Mouse (Mus musculus) gastrocnemius, postnatal 10 days (tissue): Measurements from ENCODE around the gene Gm20662. TPM values are rescaled to one million over a fixed set of nuclear protein-coding genes. Genes with fewer than 3 reads are reported as not detected.
"Not testable (repeated sequence)": the region's sequence is repeated elsewhere in the genome, so short reads cannot be mapped to it uniquely, and the experiment has no call there.

Experiments
- DNase-seq: peaks from one replicate; pipeline ENCODE4 v3.0.0; 2021; ENCODE audit warnings: mixed read lengths
- total RNA-seq, 2 experiments: library from RNA; stranded (reverse); gene quantifications; 2 replicates each; pipeline ENCODE4 v1.2.3; 2021

Gene Gm20662
- total RNA-seq, 2 experiments from 2014 or later, result not detected

GRCm38 (mm10) chr9:108010385-108010784 is 14.2 kb downstream of the Gm20662 start:
- DNase-seq, result no peak

DNA sequence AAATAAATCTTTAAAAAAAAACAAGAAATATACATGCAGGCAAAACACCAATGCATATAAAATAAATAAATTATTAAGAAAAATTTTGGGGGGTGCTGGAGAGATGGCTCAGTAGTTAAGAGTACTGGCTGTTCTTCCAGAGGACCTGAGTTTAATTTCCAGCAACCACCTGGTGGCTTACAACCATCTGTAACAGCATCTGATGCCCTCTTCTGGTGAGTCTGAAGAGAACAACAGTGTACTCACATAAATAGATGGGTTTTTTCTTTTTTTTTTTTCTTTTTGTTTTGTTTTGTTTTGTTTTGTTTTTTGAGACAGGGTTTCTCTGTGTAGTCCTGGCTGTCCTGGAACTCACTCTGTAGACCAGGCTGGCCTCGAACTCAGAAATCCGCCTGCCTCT is 17.4 kb downstream of the Gm20662 start:
- DNase-seq, result not testable (repeated sequence)

GRCm38 (mm10) chr9:108017127-108017526 is 21.0 kb downstream of the Gm20662 start:
- no peak for DNase-seq

GRCm38 (mm10) chr9:108020741-108021140 is 24.6 kb downstream of the Gm20662 start:
- no peak for DNase-seq

DNA sequence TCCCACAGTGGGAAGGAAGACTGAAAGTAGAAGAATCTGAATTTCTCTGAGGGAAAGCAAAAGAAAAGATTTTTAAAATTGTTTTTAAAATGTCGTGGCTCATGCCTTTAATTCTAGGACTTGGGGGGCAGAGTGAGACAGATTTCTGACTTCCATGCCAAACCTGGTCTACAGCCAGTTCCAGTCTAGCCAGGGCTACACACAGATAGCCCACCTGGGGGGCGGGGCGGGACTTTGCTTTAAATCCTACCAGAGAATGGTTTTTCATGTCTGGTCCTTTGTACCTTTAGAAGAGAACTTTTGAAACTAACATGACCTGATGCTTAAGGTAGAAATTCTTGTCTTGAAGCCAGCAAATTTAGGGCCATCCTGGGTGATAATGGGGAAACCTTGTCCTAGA is 27.1 kb downstream of the Gm20662 start:
- DNase-seq, result no peak

DNA sequence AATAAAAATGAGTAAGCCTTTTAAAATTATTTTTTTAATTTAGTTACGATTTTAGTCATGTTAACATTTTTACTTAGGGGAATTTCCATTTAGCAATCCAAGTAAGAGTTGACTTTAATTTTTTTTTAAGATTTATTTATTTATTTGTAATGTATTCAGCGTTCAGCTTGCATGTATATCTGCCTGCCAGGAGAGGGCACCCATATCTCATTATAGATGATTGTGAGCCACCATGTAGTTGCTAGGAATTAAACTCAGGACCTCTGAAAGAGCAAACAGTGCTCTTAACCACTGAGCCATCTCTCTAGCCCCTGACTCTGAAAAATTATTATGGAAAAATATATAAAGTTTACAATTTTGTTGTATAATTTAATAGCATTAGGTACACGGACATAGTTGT is 30.4 kb downstream of the Gm20662 start:
- no peak for DNase-seq

DNA sequence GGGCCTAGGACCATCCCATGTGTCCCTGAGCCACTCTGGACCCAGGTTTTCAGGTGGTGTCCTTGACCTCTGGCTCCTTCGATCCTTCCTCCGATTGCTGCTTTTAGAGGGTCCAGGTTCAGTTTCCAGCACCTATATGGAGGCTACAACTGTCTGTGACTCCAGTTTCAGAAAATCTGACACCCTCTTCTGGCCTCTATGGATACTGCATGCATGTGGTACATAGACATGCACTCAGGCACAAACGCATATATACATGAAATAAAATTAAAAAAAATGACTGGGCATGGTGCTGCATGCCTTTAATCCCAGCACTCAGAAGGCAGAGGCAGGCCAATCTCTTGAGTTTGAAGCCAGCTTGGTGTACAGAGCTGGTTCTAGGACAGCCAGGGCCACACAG is 31.7 kb downstream of the Gm20662 start:
- no peak for DNase-seq

- DNase-seq, result no peak
Measured at GRCm38 (mm10) chr9:108032126-108032525, 36.0 kb downstream of the Gm20662 start.

- DNase-seq, result no peak
Measured at GRCm38 (mm10) chr9:108035331-108036156, 39.4 kb downstream of the Gm20662 start.

DNA sequence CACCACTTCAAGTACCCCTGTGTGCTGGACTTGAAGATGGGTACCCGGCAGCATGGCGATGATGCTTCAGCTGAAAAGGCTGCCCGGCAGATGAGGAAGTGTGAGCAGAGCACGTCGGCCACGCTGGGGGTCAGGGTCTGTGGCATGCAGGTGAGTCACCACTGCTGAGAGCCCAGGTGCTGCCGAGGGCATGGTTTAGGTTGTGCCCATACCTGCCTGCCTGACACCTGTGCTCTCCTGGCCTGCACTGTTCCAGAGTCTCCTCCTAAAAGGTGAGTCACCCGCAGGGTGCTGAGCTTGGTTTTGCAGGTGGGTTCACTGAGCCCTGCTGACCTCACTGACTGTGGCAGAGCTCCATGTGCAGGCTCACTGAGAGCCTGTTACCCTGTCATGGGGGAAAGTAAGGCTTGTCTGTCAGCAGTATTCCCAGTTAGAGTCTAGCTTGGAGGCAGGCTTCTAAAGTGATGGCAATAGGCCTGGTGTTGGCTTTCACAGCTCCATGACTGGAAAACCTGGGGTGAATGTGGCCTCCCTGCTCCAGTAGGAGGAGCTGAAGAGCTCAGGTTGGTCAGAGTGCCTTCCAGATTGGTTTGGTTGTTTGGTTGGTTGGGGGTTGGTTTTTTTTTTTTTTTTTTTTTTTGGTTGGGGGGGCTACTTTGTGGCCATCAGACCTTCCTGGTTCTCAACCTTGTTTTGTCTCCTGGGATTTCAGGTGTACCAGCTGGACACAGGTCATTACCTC is 48.8 kb downstream of the Gm20662 start:
- DNase-seq, result peak; percentile 7

GRCm38 (mm10) chr9:108046582-108046981 is 50.4 kb downstream of the Gm20662 start:
- peak; percentile 6 for DNase-seq

DNA sequence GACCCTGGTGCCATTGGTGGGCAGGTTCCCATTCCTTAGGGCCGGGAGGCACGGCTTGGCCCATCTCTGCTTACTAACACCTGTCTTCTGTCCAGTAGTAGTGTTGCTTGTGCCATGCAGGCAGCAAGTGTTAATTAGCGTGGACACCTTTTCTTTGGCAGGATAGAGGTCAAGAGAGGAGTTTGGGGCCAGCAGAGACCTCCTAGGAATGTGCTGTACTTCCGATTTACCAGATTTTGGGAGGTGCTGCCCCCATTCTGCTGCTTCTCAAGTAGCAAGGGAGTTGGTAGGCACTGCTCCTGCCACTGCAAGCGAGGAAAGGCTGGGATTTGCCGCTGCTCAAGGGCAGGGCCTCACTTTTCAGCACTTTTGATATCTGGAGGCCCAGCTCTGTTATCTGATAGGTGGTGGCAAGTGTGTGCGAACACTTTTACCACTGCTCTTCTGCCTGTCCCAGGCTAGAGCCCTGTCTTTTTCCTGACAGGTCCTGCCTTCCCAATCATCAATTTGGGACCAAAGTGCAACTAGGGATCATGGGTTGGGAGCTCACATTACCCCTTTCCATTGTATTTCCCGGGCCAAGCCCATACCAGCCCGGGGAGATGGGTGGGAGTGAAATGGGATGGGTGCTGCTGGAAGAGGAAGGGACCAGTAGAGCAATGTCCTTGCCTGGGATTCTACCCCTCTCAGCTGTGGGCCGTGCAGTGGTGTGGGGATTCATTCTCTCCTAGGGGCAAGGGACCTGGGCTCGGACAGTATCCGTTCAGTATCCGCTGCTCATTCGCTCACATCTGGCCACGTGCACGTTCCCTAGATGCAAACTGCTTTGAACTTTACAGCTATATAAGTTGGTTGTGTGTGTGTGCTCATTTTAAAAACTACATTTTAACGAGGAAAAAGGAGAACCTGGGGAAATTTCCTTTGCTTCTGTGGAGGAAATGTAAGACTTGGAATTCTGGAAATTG is 51.7 kb downstream of the Gm20662 start:
- peak; percentile 11 for DNase-seq

DNA sequence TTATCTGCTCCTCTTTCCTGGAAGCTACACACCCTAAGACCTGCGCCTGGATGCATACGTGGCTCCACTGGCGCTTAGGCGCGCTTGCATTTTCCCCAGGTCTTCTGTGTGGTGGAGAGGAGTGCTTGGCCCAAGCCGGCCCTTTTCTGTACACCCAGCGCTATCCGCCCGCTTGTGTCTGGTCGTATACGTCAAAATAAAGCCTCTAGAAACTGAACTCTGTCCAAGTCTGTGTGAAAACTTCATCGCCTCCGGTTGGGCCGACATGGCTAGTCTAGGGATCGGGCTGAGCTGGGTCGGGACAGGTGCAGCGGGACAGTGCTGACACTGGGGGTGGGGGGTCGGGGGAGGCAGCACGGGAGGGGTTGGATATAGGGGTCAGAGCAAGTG is 52.4 kb downstream of the Gm20662 start:
- no peak for DNase-seq

DNA sequence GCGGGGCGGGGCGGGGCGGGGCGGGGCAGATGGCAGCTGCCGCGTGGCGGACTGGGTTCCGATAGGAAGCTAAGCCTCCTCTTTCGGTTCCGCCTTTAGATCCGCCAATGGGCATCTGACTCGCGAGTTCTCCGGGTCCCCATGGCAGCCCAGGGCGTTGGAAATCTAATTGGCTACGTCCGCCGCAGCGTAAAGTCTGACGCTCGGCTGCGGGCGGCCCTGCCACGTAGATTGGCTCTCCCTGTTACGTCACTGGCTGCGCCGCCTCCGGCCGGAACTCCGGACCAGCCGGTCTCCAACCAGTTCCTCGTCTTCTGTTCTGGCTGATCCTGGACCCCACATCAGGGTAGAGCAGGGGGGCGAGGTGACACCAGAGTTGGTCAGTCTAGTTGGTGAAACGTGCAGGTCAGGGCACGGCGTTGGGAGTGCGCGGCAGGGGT is 52.9 kb downstream of the Gm20662 start, which contains the start of gene Gmppb:
Gene Gmppb (plus strand): TSS at position 227 of the 440 bp plus-strand sequence.
- DNase-seq, result peak; percentile 92

- DNase-seq, result no peak
Measured at GRCm38 (mm10) chr9:108049561-108050251, 53.6 kb downstream of the Gm20662 start.

GRCm38 (mm10) chr9:108051184-108051930 is 55.2 kb downstream of the Gm20662 start:
- peak; percentile 9 for DNase-seq

DNA sequence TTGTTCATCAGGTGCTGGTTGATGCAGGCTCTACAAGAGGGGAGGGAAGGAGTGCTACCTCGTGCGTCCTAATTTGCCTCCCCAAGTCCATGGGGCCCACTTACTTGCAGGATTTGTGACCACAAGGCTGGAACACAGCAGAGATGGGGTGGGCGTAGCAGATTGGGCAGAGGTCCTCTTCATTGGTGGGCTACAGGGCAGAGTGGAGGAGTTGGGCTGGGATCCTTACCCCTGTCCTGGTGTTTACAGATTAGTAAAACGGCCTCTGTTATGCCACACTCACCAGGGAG is 55.7 kb downstream of the Gm20662 start:
- no peak for DNase-seq

DNA sequence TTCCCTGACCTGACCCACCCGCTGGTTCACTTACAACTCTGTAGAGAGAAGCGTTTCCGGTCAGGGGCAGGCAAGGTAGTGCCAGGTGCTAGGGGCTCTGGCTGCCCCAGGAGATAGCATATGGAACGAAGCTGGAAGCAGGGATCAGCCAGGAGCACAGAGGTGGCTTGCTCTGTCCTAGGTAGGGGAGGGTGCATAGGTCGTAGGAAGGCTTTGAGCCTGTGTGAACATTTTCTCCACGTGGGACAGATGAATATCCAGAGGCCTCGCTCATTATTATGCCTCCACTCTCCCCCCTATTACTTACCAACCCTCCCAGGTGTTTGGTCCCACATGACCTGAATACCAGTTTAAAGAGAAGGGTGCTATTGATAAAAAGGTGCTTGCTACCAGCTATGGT is 56.3 kb downstream of the Gm20662 start:
- DNase-seq, result no peak

DNA sequence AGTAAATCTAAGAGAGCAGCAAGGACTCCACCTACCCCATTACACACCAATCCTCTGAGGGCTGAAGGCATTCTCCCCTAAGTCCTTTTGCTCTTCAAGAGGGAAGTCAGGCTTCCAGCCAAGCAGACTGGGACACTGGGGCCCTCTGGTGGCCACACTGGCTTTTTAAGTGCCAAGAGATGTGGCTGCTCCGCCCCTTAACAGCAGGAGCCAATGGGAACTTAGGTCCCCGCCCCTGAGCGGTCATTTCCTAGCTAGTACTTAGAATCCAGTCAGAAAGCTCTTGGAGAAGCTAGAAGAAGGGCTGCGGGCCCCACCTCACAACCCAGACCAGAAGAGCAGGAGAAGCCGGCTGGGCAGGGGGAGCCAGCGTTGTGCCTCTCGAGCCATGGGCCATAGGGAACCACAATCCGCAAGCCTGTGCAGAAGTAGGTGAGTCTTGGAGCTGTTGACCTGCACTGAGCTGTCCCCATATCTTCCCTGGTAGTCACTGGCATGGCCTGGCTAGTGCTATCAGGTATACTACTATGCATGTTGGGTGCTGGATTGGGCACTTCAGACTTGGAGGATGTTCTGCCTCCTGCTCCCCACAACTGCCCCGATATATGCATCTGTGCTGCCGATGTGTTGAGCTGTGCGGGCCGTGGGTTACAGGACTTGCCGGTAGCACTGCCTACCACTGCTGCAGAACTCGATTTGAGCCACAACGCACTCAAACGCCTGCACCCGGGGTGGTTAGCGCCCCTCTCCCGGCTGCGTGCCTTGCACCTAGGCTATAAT is 56.9 kb downstream of the Gm20662 start, which contains the start of gene Amigo3:
Gene Amigo3 (plus strand): TSS at position 275 of the 780 bp plus-strand sequence.
- peak; percentile 97 for DNase-seq

DNA sequence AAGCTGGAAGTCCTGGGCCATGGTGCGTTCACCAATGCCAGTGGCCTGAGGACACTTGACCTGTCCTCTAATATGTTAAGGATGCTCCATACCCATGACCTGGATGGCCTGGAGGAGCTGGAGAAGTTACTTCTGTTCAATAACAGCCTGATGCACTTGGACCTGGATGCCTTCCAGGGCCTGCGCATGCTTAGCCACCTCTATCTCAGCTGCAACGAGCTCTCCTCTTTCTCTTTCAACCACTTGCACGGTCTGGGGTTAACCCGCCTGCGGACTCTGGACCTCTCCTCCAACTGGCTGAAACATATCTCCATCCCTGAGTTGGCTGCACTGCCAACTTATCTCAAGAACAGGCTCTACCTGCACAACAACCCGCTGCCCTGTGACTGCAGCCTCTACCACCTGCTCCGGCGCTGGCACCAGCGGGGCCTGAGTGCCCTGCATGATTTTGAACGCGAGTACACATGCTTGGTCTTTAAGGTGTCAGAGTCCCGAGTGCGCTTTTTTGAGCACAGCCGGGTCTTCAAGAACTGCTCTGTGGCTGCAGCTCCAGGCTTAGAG is 57.6 kb downstream of the Gm20662 start:
- peak; percentile 24 for DNase-seq
